Mouse (Mus musculus): ENCODE data around the gene Pkmyt1.
A peak's percentile ranks its signal among the peaks of the same experiment; 100 is the strongest.

Gene Pkmyt1

DNA sequence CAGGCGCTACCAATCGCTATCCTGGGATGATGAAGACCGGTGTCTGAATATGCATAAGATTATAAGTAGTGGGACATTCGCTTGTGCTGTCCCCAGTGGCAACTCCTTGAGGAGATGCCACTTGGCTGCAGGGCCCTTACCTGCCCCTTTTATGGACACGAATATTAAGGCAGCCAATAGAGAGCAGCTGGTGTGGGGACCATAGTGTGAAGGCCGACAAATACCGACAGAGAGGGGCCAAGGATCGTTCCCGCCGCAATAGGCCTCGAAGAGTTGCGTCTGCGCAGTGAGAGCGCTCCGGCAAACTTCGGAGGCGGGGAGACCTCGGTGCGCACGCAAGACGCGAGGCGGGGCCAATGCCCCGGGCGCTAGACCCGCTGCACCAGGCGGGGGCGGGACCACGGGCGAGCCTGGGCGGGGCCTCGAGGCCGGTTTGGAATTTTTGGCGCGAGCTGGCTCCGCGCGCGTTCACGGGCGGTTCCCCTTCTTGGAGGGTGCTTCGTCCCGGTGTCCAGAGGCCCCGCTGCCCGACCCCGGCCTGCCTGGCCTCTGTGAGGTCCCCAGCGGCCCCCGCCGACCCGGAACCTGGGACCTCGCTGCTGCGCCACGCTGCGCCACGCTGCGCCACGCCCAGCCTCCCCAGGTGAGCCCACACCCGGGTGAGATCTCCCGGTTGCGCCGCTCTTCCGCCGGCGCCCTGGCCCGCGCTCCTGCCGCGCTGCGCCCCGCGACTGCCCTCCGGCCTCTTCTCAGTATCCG, at the start of gene Pkmyt1:
Gene Pkmyt1 (plus strand): TSS at position 338 of the 759 bp plus-strand sequence.
- peak; percentile 100 for DNase-seq

DNA sequence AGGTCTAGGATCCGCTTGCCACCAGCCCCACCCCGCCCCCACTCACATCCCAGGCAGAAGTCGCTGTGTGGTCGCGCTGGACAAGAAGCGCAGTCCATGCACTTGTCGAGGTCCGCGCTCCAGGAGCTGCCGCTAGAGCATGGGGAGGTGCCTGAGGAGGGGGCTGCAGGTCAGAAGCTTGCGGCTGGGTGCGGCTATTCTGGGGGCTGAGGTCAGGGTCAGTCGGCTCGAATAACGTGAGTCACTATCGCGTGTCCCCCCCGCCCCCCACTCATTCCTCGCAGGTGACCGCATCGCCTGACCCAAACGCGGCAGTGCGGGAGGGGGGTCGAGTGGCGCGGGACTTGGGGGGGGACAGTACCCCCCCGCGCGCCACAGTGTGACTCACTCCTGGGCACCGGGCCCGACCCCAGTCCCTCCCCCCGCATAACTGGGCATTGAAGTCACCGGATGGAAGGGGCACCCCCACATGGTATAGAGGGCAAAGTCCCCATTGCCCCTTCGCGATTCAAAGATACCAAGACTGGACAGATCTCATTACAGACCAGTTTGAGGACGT, 49.6 kb upstream of the Pkmyt1 start:
- DNase-seq = peak; percentile 97

DNA sequence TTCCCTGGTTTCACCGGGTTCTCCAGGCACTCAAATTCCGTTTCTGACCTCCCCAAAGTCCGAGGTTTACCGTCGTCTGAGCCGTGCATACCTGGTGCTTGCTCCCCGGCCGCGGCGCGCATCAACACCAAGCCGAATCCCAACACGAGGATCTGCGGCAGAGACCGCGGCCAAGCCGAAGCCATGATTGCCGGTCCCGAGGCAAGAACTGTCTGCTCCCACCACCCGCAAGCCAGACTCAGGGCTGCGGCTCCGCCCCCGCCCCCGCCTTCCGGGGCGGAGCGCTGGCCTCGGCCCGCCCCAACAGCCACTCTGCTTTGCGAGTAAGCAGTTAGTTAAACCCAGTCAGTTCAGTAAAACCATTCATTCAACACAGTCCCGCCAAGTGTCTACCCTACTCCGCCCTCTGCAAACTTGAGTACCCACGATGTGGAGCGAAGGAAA, 48.9 kb upstream of the Pkmyt1 start, which contains the start of gene Tnfrsf12a:
Gene Tnfrsf12a (minus strand): TSS at position 233 of the 444 bp plus-strand sequence.
- peak; percentile 99 for DNase-seq

DNA sequence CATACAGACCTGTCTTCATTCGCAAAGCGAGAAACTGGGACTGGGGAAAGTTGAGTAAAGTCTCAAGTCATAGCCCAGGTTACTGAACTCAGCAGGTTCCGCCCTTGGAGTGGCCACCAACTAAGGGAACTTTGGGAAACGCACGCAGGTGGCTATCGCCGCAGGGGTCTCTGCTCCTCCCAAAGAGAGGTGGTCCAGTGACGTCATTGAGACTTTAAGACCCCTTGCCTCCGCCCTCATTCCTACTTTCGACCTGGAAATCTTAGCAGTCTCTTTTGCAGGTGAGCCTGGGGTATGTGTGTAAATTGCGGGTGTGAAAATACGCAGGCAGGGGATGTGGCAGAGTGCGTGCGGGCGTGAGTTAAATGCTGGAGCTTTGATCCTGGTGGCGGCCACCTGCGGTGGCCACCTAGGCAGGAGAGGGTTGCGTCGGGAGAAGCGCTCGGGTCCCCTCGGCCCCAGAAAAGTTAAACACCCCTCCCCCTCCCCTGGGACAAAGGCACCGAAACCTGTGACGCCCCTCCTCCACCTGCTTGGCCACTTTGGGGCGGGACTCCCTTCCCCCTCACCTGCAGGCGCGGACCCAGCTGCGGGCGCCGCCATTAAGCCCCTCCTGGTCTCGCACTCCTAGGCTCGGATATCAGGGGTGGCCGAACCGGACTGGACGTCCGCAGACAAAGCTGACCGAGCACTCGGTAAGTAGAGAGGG, 46.9 kb upstream of the Pkmyt1 start, which contains the start of gene Cldn6:
Gene Cldn6 (plus strand): TSS at position 123 of the 709 bp plus-strand sequence.
- peak; percentile 86 for DNase-seq

DNA sequence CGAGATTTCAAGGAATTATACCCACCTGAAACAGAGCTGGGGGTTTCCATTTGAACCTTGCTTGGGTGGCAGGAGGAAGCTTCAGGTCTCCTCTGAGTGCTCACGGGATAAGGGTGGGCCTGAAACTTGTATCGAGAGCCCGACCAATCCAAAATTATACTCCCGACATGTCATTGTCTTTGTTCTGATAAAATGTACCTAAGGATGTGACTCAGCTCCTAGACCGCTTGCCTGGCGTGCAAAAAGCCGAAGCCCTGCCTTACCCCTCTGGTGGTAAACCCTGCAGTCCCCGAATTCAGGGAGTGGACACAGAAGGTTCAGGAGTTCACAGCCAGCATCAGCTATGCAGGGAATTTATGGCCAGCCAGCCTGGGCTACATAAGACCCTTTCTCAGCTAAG, 45.8 kb upstream of the Pkmyt1 start:
- peak; percentile 79 for DNase-seq

DNA sequence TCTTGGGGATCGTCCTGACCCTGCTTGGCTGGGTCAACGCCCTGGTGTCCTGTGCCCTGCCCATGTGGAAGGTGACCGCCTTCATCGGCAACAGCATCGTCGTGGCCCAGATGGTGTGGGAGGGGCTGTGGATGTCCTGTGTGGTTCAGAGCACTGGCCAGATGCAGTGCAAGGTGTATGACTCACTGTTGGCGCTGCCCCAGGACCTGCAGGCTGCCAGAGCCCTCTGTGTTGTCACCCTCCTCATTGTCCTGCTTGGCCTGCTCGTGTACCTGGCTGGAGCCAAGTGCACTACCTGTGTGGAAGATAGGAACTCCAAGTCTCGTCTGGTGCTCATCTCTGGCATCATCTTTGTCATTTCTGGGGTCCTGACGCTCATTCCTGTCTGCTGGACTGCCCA, 45.0 kb upstream of the Pkmyt1 start:
- DNase-seq = peak; percentile 88

DNA sequence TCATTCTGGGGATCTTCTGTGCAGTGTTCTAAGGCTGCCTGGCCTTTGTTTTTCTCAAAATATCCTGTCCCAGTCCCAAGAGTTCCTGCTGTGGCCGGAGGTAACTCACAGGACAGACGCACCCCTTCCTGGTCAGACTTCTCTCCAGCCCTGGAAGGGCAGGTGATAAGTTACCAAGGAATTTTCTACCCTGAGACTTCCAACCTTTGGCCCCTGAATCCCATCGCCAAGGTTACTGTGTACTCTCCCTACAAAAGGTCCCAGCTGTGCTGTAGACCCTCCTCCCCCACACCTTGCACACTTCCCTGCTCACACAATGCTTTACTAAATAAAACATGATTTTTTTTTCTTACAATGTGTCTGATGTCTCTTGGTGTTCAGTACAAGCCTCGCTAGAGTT, 44.0 kb upstream of the Pkmyt1 start:
- DNase-seq = no peak

DNA sequence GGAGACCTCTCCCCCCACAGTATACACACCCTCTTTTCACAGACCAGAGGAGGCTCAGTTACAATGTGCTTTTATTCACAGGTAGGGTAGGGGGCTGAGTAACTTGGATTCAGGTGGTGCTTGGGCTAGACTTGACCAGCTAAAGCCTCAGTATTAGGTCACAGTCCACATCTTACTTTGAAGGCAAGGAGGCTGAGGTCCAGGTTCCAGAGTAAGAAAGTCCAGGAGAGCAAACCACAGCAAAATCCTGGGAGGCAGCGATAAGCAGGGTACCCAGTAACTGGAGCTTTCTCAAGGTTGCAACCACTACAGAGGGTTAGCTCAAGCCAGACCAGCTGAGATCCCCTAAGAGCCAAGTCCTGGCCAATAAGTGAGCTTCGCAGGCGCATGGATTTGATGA, 43.6 kb upstream of the Pkmyt1 start:
- DNase-seq = no peak

DNA sequence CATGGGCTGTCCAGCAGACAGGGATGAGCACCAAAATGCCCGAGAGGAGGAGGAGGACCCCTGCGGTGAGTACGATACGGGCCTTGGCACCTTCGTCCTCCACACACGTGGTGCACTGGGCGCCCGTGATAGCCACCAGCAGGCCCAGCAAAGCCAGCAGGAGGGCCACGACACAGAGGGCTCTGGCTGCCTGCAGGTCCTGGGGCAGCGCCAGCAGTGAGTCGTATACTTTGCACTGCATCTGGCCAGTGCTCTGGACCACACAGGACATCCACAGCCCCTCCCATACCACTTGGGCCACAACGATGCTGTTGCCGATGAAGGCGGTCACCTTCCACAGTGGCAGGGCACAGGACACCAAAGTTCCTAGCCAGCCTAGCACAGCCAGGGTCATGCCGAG, 42.9 kb upstream of the Pkmyt1 start:
- no peak for DNase-seq

DNA sequence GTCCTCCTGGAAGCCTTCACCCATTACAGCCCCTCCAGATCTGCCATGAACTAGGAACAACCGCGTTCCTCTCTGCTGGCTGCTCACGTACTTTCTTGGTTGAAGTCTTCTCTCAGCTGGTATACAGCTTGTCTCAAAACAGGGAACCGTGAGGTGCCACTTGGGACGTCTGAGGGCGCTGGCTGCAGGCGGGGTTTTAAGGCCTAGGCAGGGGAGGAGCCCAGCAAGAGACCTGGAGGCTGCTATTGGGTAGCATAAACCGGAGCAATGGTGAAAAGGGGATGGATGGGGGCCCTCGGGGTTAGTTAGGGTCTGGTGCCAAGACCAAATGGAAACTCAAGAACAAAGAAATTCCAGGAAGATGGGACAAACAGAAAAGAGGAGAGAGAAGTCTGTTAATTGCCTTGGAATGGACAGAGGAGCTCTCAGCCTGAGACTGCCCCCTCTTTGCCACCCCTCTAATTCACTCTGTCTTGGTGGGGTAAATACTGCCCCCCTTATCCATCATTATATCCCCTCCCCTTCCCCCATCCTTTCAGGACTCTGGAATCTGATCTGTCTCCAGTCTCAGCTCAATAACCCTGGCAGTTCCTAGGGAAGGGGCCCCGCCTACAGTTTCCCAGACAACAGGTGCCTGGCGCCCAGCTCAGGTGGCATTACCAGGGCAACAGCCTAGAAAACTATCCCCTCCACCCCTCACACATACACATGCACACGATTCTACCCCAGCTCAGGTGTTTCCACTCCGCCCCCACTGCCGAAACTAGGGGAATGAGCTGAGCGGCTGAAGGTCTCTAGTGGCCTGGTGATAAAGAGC, 42.1 kb upstream of the Pkmyt1 start, which contains the start of gene Cldn9:
Gene Cldn9 (minus strand): TSS at position 171 of the 817 bp plus-strand sequence.
- no peak for DNase-seq

DNA sequence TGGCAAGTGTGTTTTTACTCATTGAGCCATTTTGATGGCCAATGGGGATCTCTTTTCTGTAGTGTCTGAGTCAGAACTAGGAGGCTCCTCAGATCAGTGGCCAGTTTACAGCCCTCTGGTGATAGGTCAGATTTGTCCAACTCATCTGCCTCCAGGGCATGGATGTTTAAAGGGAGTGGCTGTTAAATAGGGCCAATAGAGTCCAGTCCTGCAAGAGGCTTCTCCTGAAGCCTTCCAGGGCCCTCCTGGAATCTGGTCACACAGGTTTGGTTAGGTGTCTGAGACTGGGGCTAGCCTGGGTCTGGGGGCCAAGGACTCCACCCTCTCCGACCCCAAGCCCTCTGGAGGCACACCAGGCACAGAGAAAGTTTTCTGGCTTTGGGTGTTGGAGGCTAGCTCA, 31.6 kb upstream of the Pkmyt1 start:
- DNase-seq = no peak

DNA sequence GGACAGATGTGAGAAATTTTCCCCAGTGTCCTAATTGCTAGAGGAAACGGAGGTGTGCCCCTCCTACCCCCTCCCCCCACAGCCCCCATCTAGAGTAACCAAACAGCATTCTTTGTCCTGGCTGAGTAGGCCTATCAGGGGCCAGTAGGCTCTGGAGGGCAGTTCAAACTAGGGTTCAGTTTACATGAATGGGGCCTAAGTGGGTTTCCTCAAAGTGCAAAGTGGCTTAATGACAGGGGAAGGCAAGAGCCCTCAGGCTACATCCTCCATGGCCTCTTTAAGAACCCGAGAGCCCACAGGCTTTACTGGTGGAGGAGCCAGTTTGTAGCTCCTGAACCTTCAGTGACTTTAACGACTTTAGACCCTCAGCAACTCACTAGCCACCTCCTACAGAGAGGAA, 30.3 kb upstream of the Pkmyt1 start:
- no peak for DNase-seq

DNA sequence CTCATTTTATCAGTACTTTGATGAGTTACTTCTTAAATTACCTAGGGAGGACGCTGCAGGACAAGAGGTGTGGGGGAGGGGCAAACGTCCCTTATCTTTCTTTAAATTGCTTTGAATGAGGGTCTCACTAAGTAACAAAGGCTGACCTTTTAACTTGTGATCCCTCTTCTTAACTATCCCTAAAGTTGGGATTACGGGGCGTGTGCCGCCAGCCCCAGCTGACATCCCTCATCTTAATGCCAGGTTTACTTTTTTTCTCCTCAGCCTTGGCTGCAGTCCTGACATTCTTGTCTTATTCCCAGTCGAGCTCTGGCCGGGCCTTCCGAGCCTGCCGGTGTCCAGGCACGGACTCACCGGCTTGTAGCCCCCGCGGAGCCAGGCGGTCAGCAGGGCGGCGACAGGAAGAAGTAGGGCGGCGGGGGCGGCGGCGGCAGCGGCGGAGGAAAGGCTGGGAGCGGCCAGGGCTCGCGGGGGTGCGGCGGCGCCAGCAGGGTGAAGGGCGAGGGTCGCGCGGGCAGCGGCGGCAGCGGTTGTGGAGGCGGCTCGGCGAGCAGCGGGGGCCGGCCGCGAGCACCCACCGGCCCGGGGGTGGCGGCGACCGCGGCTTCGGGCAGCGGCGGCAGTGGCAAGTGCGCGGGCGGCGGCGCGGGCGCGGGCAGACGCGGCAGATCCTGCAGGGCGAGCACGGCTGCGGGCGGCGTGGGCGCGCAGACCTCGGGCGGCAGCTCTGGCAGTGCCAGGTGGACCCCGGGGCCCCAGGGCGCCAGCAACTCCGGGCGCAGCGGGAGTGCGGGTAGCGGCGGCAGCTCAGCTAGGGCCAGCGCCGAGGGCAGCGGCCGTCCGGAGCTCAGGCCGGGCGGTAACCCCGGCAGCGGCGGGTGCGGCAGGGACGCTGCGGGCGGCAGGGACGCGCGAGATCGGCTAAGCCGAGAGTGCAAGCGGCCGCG, 26.7 kb upstream of the Pkmyt1 start:
- peak; percentile 95 for DNase-seq

DNA sequence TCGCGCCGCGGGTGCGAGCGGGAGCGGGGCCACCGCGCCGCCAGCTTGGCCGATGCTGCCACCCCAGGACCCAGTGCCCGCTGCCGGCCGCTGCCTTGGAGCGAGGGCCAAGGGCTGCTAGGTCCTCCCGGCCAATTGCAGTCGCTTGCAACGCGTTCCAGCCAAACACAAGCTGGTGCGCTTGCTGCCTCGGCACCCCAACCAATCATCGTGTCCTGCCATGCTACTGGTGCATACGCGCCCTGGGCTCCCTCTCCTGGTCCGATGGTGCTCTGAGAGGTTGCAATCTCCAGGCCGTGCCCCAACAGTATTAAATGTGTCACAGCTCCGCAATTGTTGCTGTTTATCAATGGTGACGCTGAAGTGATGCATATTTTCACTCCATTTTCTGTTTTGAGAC, 26.1 kb upstream of the Pkmyt1 start:
- peak; percentile 100 for DNase-seq

DNA sequence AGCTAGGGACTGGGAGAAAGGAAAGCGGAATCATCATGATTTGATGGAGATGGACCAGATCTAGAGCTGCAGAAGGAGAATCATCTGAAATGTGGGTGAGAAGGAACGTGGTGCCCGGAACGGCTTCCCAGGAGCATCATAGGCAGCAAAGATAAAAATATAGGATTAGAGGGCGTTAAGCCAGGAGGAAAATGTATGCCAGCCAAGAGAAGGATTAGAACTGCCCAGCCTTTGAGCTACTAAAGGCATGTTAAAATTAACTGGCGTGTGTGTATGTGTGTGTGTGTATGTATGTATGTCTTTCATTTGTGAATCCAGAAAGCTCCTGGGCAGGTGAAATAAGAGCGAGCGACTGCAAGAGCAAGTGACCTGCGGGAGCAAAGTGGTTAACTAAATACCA, 22.8 kb upstream of the Pkmyt1 start:
- DNase-seq = no peak

DNA sequence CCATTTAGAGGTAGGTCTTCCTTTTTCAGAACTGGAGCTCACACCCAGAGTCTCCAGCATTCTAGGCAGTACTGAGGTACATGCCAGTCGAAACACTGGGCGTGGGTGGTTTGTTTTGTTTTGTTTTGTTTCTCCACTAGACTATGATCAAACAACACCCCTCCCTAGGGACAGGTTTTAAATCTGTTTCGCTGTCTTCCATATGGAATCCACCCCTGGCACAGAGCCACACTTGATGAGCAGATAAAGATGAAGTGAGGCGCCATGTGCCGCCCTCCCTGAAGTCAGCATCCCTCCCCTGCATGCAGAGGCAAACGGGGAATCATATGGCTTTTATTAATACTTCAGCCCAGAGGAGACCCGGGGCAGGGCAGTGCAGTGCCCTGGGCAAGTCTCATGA, 21.4 kb upstream of the Pkmyt1 start:
- no peak for DNase-seq

DNA sequence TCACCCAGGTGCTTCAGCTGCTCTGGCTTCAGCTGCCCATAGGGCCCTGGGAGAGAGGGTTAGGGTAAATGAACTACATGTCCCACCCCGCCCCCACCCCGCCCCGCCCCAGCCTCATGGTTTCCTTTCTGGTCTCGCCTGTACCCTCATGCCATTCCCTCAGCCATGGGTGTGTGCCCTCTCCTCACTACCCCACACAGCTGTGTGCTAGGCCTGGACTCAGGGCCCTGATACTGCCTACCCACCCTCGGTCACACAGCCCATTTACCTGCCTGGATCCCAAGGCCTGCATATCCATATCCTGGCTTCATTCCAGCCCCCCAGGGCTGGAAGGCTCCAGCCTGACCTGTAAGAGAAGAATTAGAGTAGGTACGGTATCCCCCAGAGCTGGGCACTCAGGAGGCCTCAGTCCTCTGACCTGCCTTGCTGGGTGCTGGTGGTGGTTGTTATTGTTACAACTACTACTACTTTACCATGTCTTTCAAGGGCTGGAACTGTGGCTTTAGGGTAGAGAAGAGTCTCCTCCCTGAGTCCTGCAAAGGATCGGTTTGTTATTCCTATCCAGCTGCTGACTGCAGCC, 20.5 kb upstream of the Pkmyt1 start:
- DNase-seq = no peak

DNA sequence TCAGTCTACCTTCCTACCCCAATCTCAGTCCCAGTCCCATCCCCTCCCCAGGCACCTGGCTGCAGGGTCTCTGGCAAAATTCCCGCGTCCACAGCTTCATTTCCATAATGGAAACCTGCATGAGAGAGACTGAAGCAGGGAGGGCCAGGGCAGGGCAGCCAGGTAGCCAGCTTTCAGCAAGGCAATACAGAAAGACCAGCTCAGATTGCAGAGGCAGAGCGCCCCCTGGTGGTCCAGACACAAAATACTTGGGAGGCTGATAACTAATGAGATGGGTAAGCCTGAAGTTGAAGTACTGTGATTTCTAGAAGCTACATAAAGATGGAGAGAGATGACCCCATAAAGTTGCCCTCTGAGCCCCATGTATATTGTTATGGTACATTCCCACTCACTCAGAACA, 19.9 kb upstream of the Pkmyt1 start:
- peak; percentile 94 for DNase-seq

DNA sequence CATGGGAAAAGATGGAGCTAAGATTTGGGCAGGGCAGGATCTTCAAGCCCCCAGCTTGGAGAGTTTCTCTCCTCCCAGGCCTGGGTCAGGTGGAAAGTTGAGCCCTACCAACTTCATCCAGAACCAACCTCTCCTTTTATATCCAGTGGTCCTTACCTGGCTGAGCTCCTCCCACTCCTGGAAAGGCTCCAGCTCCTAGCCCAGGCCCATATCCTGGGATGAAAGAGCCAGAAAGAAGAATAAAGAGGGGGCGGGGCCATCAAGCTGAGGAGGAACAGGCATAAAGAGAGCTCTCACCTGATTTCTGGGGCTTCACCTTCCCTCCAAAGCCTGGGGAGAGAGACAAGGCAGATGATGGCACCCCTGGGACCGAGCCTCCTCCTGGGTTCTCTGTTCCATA, 9.1 kb upstream of the Pkmyt1 start:
- no peak for DNase-seq

DNA sequence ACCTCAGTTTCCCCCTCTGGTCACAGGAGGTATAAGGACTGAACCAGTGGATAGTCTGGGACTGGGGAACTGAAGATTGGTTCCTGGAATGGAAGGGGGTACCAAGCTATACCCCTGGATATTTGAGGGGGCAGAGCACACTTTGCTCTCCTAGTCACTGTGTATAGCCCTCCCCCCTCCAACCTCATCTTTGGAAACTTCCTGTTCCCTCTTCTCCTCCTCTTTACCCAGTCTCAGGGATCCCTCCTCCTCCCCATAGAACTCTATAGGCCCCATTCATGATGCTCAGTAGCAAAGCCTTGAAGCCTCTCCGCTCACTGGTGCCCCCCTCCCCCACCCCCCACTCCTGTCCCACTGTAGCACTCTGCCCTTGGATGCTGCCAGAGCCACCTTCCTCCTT, 6.7 kb upstream of the Pkmyt1 start:
- DNase-seq = no peak

DNA sequence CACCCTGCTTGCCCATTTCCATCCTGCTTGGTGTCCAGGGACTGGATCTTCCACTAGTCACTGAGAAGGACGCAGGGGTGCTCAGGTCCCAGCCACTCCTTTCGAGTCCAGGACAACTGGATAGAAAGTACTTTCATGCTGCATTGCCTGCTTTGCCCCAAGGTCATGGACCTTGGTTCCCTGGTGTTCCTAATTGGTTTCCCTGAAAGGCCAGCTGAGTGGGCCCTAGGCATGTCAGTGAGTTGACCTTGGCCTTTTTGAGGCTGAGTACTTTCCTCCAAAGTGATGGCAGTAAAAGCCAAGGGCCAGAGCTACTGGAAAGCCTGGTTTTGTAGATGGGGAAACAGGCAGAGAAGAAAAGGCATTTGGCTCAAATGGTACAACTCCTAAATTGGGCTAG, 4.2 kb upstream of the Pkmyt1 start:
- no peak for DNase-seq
